Mouse (Mus musculus) bone marrow, adult 2 months (tissue): ENCODE results near the gene Omt2a. TPM values are rescaled to one million over a fixed set of nuclear protein-coding genes. Genes with fewer than 3 reads are reported as not detected.
"Not testable (repeated sequence)": the region's sequence is repeated elsewhere in the genome, so short reads cannot be mapped to it uniquely, and the experiment has no call there.

Experiments
- H3K27ac ChIP-seq: fragments of 200-500 bp; 2 replicates; pipeline ENCODE4 v1.5.1; 2012; ENCODE audit warnings: low read depth, mild to moderate bottlenecking, control low read depth, inconsistent platforms, low read length; ENCODE audit not compliant: control insufficient read depth, poor library complexity, insufficient read depth
- H3K4me1 ChIP-seq: fragments of 200-500 bp; 2 replicates; pipeline ENCODE4 v1.6.1; 2011; ENCODE audit warnings: low read length; ENCODE audit not compliant: control insufficient read depth, insufficient read depth
- H3K4me3 ChIP-seq: fragments of 200-500 bp; replicated peaks from 2 replicates; pipeline ENCODE3; 2011; ENCODE audit warnings: mild to moderate bottlenecking, low read depth, low read length, control low read depth; ENCODE audit not compliant: control insufficient read depth
- CTCF ChIP-seq: fragments of 200-500 bp; IDR thresholded peaks from 2 replicates; pipeline ENCODE4 v1.5.1; 2011; ENCODE audit warnings: low read length, control low read depth; ENCODE audit not compliant: control insufficient read depth, insufficient read depth
- POLR2A ChIP-seq: fragments of 200-500 bp; IDR thresholded peaks from 2 replicates; pipeline ENCODE4 v1.6.1; 2011; ENCODE audit warnings: low read depth, mild to moderate bottlenecking, control low read depth, low read length, borderline replicate concordance; ENCODE audit not compliant: control insufficient read depth
- WGBS: fragments of 180-500 bp; shearing (Covaris S2); methylation state at CpG from one replicate; pipeline ENCODE4 v1.1.7; 2018; 5-methylcytosine and 5-hydroxymethylcytosine counted together
- polyA plus RNA-seq: library from polyadenylated mRNA; stranded (reverse); fragments of >200 nt; gene quantifications from 2 replicates; pipeline ENCODE4 v1.2.4, GENCODE M21; 2011; ENCODE audit warnings: low replicate concordance; ENCODE audit not compliant: missing spikeins, insufficient read depth, insufficient read length

The Omt2a gene
- polyA plus RNA-seq, 1 experiment, result not detected

GRCm38 (mm10) chr9:78351504-78352220 lies 37.1 kb upstream of the Omt2a start:
- Histone ChIP-seq H3K4me3 (no peak overlapping the region), H3K27ac (no peak overlapping the region), H3K4me1 (no peaks in the 10 kb centered on the region)
- no peak for TF ChIP-seq POLR2A
- no peak for TF ChIP-seq CTCF
- WGBS, result 57% methylated on average over 6 of the region's 6 CpGs

GRCm38 (mm10) chr9:78350007-78350406 lies 35.4 kb upstream of the Omt2a start:
- H3K4me1 ChIP-seq, H3K27ac ChIP-seq, H3K4me3 ChIP-seq: not testable (repeated sequence)

- not testable (repeated sequence) for H3K27ac ChIP-seq, H3K4me3 ChIP-seq, H3K4me1 ChIP-seq
- 60% methylated on average over 3 of the region's 3 CpGs for WGBS
These were observed 34.5 kb upstream of the Omt2a start for GRCm38 (mm10) chr9:78349141-78349540.

DNA sequence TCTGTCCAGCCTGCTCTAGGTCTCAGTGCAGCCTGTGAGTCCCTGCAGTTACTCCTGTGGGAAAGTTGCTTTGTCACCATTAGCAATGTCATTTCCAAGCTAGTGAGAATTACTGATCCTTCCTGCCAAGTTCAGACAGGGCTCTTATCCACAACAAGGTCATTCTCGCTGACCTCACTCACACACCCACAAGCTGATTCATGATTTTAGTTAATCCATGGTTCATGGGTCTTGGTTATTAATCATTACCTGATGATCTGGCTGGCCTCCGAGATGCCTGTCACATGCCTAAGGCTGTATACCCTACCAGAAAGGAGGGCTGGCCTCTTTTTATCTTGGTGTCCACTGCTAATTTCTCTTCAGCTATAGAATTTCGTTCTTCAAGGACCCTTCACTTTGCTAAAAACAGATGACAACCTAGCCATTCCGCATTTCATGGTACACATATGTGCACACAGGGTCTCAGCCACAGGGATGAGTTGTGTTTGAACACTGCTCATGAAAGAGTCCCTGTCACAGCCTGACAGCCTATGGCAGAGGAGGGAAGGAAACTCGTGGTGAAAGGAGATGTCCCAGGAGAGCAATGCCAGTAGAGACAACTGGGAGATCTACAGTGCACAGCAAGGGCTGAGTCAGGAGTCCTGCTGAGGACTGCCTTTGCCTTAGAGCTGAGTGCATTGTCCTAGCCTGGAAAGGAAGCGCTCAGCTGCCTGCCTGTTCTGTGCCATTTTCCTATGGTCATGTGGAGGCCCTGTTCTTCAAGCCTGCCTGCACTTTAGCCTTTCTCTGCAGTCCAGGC lies 33.8 kb upstream of the Omt2a start:
- WGBS, result 64% methylated on average over 6 of the region's 6 CpGs
- H3K4me3 ChIP-seq, H3K27ac ChIP-seq, H3K4me1 ChIP-seq: not testable (repeated sequence)

DNA sequence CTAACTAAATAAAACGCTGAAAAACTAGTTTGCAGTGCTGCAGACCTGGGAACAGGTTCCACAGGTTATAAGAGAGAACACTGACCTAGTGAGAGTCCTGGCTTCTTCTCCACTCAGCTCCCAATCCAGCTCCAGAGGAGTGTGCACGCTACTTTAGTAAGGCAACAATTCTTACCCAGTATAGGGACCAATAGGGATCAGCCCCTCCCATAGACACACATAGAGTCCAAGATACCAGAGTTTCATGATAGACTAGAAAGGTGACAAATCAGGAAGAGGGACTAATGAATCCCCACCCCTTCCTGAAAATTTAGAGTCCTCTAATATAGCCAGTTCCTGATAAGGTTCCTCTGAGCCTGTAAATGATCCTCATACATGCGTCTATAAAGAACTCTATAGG lies 32.4 kb upstream of the Omt2a start:
- no peak for TF ChIP-seq CTCF
- TF ChIP-seq POLR2A, result no peak
- 48% methylated on average over 3 of the region's 3 CpGs for WGBS
- H3K4me3 ChIP-seq, result no peak overlapping the region
- H3K27ac ChIP-seq, result no peak overlapping the region
- H3K4me1 ChIP-seq, result no peaks in the 10 kb centered on the region

GRCm38 (mm10) chr9:78345235-78345634 lies 30.6 kb upstream of the Omt2a start:
- not testable (repeated sequence) for H3K27ac ChIP-seq, H3K4me3 ChIP-seq, H3K4me1 ChIP-seq
- 63% methylated on average over 4 of the region's 4 CpGs for WGBS

DNA sequence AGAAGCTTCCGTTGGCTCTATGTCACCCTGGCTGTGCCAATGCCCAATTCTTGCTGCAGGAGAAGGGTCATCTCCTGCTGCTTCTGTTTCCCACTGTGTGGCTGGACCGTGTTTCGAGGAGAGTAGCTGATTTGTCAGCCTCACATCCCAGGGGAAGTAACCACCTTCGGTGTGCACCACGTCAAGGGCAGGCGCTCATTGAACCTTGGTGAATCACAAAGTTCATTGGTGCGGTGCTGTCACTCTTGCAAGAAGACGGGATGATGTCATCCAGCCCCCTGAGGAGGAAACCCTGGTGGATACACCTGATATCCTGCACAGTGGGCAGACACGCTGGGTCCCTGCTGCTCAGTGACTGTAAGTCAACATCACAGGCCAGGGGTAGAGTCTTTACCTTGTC lies 28.5 kb upstream of the Omt2a start:
- WGBS, result 68% methylated on average over 9 of the region's 9 CpGs
- not testable (repeated sequence) for H3K4me1 ChIP-seq

DNA sequence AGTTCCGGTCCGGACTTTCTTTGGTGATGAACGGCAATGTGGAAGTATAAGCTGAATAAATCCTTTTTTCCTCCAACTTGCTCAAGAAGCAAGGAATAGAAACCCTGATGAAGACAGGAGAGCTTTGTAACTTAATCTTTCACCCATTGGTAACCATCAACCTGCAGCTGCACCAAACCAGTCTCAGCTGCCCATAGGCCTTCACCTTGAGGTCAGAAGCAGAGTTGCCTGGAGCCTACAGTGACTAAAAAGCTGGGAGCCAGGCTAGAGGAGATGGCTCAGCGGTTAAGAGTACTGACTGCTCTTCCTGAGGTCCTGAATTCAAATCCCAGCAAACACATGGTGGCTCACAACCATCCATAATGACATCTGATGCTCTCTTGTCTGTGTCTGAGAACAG lies 27.9 kb upstream of the Omt2a start:
- not testable (repeated sequence) for H3K4me3 ChIP-seq, H3K4me1 ChIP-seq, H3K27ac ChIP-seq
- 84% methylated on average over 4 of the region's 4 CpGs for WGBS

More for the DNA sequence above, 28.5 kb upstream of the Omt2a start:
- H3K27ac ChIP-seq, H3K4me3 ChIP-seq: not testable (repeated sequence)

DNA sequence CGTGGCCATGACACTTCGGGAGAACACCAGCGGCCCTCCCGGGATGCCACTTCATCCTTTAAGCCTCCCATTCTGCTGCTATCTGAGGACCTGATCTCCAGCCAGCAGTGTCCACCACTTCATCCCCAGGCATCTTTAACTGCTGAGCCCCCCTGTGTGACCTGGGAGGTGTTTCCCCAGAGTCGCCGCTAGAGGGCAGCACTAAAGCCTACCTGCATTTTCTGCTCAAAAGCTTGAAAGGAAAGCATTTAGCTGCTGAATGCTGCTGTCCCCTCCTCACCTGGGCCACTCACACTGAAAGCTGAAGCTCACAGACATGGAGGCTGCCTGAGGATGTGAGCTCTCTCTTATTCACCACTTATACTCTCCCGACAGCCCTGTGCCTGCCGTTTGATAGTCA lies 25.7 kb upstream of the Omt2a start:
- not testable (repeated sequence) for H3K4me1 ChIP-seq, H3K4me3 ChIP-seq, H3K27ac ChIP-seq
- 20% methylated on average over 8 of the region's 8 CpGs for WGBS
- peak; percentile 61 for TF ChIP-seq CTCF

DNA sequence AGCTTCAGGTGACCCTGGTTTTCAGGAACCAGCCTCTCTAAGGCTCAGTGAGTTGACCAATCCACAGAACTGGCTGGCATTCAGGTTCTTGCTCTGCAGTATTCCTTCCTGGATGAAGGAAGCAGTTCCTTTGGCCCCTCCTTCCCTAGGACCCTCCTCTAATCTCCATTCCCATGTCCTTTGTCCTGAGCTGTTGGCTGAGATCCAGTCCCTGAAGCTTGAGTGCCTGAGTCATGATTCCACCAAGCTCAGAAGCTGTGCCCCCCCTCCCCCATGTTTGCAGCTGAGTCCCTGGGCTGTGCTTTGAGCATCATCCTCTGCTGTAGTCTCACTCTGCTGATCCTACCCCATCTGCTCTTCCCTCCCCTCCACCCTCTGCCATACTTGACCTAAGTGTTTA lies 22.5 kb upstream of the Omt2a start:
- not testable (repeated sequence) for H3K27ac ChIP-seq, H3K4me1 ChIP-seq, H3K4me3 ChIP-seq

DNA sequence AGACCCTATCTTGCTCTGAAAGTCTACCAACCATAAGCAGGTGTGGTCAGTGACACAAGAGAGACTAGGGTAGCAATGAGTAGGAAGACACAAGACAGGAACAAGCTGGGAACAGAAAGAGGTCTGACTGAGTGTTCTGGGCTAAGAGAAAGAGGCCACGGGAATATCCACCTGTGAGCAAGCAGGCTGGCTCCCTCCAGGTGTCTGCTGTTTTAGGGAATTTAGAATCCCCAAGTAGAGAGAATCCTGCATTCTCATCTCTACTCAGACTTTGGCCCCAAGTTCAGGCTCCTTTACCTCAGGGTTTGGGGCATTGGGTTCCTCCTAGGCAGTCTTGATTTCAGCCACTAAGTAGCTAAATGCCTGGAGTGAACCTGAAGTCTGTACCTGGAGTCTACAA lies 12.7 kb upstream of the Omt2a start, which contains the start of gene Omt2b:
Gene Omt2b, plus strand, starts transcription at position 301 of the 400 bp plus-strand sequence.
- not testable (repeated sequence) for H3K27ac ChIP-seq, H3K4me3 ChIP-seq, H3K4me1 ChIP-seq
- WGBS, result 67% methylated on average over 1 of the region's 1 CpGs
